Mouse (Mus musculus): ENCODE data around the gene Meis2. TPM values are rescaled to one million over a fixed set of nuclear protein-coding genes. Genes with fewer than 3 reads are reported as not detected.

The Meis2 gene
- polyA plus RNA-seq, 1 experiment from 2014 or later: 65.7 TPM

- H3K36me3 ChIP-seq: 0 out of 2 replicates have a peak, but pooled peaks cover 2% of the 10 kb centered on the region
- H3K27me3 ChIP-seq (ENCODE audit: low read depth, poor library complexity, severe bottlenecking): peaks cover 35% of the 10 kb centered on the region; the same call in 1 of the 2 replicates
- H3K4me3 ChIP-seq: no peak overlapping the region
- peaks cover 33% of the 10 kb centered on the region for H3K4me1 ChIP-seq
- H3K9me3 ChIP-seq (replicated peaks): no peaks in the 10 kb centered on the region
- WGBS: 41% methylated on average over 5 of the region's 5 CpGs
- DNase-seq (ENCODE audit: low spot score): no peak
- no peak overlapping the region for H3K27ac ChIP-seq
Measured at GRCm38 (mm10) chr2:115888336-115889077, 177.1 kb downstream of the Meis2 start.

GRCm38 (mm10) chr2:115887631-115888030, 178.0 kb downstream of the Meis2 start:
- no peak overlapping the region for H3K27ac ChIP-seq
- no peak overlapping the region for H3K4me3 ChIP-seq
- peaks cover 27% of the 10 kb centered on the region for H3K4me1 ChIP-seq
- H3K9me3 ChIP-seq (replicated peaks): no peaks in the 10 kb centered on the region
- 0 out of 2 replicates have a peak, but pooled peaks cover 2% of the 10 kb centered on the region for H3K36me3 ChIP-seq
- 9% methylated on average over 1 of the region's 1 CpGs for WGBS
- no peak for DNase-seq (ENCODE audit: low spot score)
- peaks cover 28% of the 10 kb centered on the region; the same call in 1 of the 2 replicates for H3K27me3 ChIP-seq (ENCODE audit: low read depth, poor library complexity, severe bottlenecking)

GRCm38 (mm10) chr2:115884184-115884583, 181.5 kb downstream of the Meis2 start:
- 90% methylated on average over 9 of the region's 9 CpGs for WGBS
- peaks cover 30% of the 10 kb centered on the region for H3K4me1 ChIP-seq
- H3K27ac ChIP-seq: no peak overlapping the region
- H3K9me3 ChIP-seq (replicated peaks): no peaks in the 10 kb centered on the region
- no peak for DNase-seq (ENCODE audit: low spot score)
- H3K4me3 ChIP-seq: no peak overlapping the region
- H3K36me3 ChIP-seq: no peaks in the 10 kb centered on the region
- peaks cover 33% of the 10 kb centered on the region for H3K27me3 ChIP-seq (ENCODE audit: low read depth, poor library complexity, severe bottlenecking)

GRCm38 (mm10) chr2:115883520-115883919, 182.1 kb downstream of the Meis2 start:
- H3K36me3 ChIP-seq: 0 out of 2 replicates have a peak, but pooled peaks cover 3% of the 10 kb centered on the region
- no peak overlapping the region for H3K27ac ChIP-seq
- peak; percentile 28 for DNase-seq (ENCODE audit: low spot score)
- no peak overlapping the region for H3K4me3 ChIP-seq
- H3K4me1 ChIP-seq: peaks cover 26% of the 10 kb centered on the region
- H3K9me3 ChIP-seq (replicated peaks): no peaks in the 10 kb centered on the region
- peaks cover 40% of the 10 kb centered on the region for H3K27me3 ChIP-seq (ENCODE audit: low read depth, poor library complexity, severe bottlenecking)
- WGBS: 70% methylated on average over 10 of the region's 10 CpGs

- H3K27me3 ChIP-seq (ENCODE audit: low read depth, poor library complexity, severe bottlenecking): peaks cover 34% of the 10 kb centered on the region
- peaks cover 62% of the 10 kb centered on the region for H3K4me1 ChIP-seq
- WGBS: 34% methylated on average over 8 of the region's 8 CpGs
- H3K4me3 ChIP-seq: no peak overlapping the region
- no peak for DNase-seq (ENCODE audit: low spot score)
- H3K27ac ChIP-seq: no peak overlapping the region
- H3K36me3 ChIP-seq: peaks cover 6% of the 10 kb centered on the region; the same call in 1 of the 2 replicates
- no peaks in the 10 kb centered on the region for H3K9me3 ChIP-seq (replicated peaks)
Measured at GRCm38 (mm10) chr2:115875802-115876531, 189.7 kb downstream of the Meis2 start.

- Histone ChIP-seq H3K27me3 (ENCODE audit: low read depth, poor library complexity, severe bottlenecking) (peaks cover 15% of the 10 kb centered on the region; the same call in 1 of the 2 replicates), H3K4me1 (peaks cover 81% of the 10 kb centered on the region), H3K9me3 (replicated peaks) (no peaks in the 10 kb centered on the region), H3K27ac (peak overlapping the region; percentile 50; the same call in 1 of the 2 replicates), H3K4me3 (no peak overlapping the region), H3K36me3 (peaks cover 2% of the 10 kb centered on the region; the same call in 1 of the 2 replicates)
- WGBS: 32% methylated on average over 2 of the region's 2 CpGs
- peak; percentile 31 for DNase-seq (ENCODE audit: low spot score)
Measured at GRCm38 (mm10) chr2:115872851-115873250, 192.8 kb downstream of the Meis2 start.

GRCm38 (mm10) chr2:115869966-115870365, 195.7 kb downstream of the Meis2 start:
- Histone ChIP-seq H3K4me1 (peaks cover 93% of the 10 kb centered on the region), H3K27ac (peak overlapping the region; percentile 72)
- 15% methylated on average over 2 of the region's 2 CpGs for WGBS

GRCm38 (mm10) chr2:115860600-115861347, 204.9 kb downstream of the Meis2 start:
- Histone ChIP-seq H3K27me3 (ENCODE audit: low read depth, poor library complexity, severe bottlenecking) (peaks cover 56% of the 10 kb centered on the region; the same call in 1 of the 2 replicates), H3K4me3 (peak overlapping the region; percentile 50), H3K9me3 (replicated peaks) (no peaks in the 10 kb centered on the region), H3K36me3 (peaks cover 15% of the 10 kb centered on the region), H3K27ac (peak overlapping the region; percentile 87), H3K4me1 (peaks cover 57% of the 10 kb centered on the region)
- peak; percentile 74 for DNase-seq (ENCODE audit: low spot score)
- WGBS: 2% methylated on average over 25 of the region's 25 CpGs

More at GRCm38 (mm10) chr2:115869966-115870365, 195.7 kb downstream of the Meis2 start:
- no peak for DNase-seq (ENCODE audit: low spot score)
- H3K27me3 ChIP-seq (ENCODE audit: low read depth, poor library complexity, severe bottlenecking): peaks cover 29% of the 10 kb centered on the region; the same call in 1 of the 2 replicates
- H3K36me3 ChIP-seq: peaks cover 15% of the 10 kb centered on the region
- peak overlapping the region; percentile 8; the same call in 1 of the 2 replicates for H3K4me3 ChIP-seq
- H3K9me3 ChIP-seq (replicated peaks): no peaks in the 10 kb centered on the region

- Histone ChIP-seq H3K4me1 (peaks cover 56% of the 10 kb centered on the region), H3K27me3 (ENCODE audit: low read depth, poor library complexity, severe bottlenecking) (peaks cover 63% of the 10 kb centered on the region)
- peak; percentile 65 for DNase-seq (ENCODE audit: low spot score)
Measured at GRCm38 (mm10) chr2:115860141-115860480, 205.5 kb downstream of the Meis2 start.

GRCm38 (mm10) chr2:115859371-115860140, 206.1 kb downstream of the Meis2 start:
- Histone ChIP-seq H3K4me3 (peak overlapping the region; percentile 50), H3K36me3 (peaks cover 15% of the 10 kb centered on the region), H3K27me3 (ENCODE audit: low read depth, poor library complexity, severe bottlenecking) (peaks cover 68% of the 10 kb centered on the region), H3K4me1 (peaks cover 58% of the 10 kb centered on the region), H3K27ac (peak overlapping the region; percentile 87), H3K9me3 (replicated peaks) (no peaks in the 10 kb centered on the region)
- WGBS: under 1% methylated on average over 27 of the region's 27 CpGs
- peak; percentile 87 for DNase-seq (ENCODE audit: low spot score)

More at GRCm38 (mm10) chr2:115860141-115860480, 205.5 kb downstream of the Meis2 start:
- Histone ChIP-seq H3K9me3 (replicated peaks) (no peaks in the 10 kb centered on the region), H3K27ac (peak overlapping the region; percentile 87), H3K36me3 (peaks cover 15% of the 10 kb centered on the region), H3K4me3 (peak overlapping the region; percentile 50)
- under 1% methylated on average over 15 of the region's 15 CpGs for WGBS

GRCm38 (mm10) chr2:115858927-115859326, 206.7 kb downstream of the Meis2 start:
- peaks cover 65% of the 10 kb centered on the region for H3K4me1 ChIP-seq
- under 1% methylated on average over 10 of the region's 10 CpGs for WGBS
- DNase-seq (ENCODE audit: low spot score): no peak
- H3K4me3 ChIP-seq: peak overlapping the region; percentile 50
- no peaks in the 10 kb centered on the region for H3K9me3 ChIP-seq (replicated peaks)
- peak overlapping the region; percentile 87 for H3K27ac ChIP-seq
- H3K27me3 ChIP-seq (ENCODE audit: low read depth, poor library complexity, severe bottlenecking): peaks cover 71% of the 10 kb centered on the region
- H3K36me3 ChIP-seq: peaks cover 11% of the 10 kb centered on the region

GRCm38 (mm10) chr2:115858246-115858645, 207.4 kb downstream of the Meis2 start:
- Histone ChIP-seq H3K36me3 (peaks cover 4% of the 10 kb centered on the region; the same call in 1 of the 2 replicates), H3K4me3 (peak overlapping the region; percentile 50), H3K27me3 (ENCODE audit: low read depth, poor library complexity, severe bottlenecking) (peaks cover 75% of the 10 kb centered on the region), H3K4me1 (peaks cover 71% of the 10 kb centered on the region), H3K27ac (peak overlapping the region; percentile 74), H3K9me3 (replicated peaks) (no peaks in the 10 kb centered on the region)
- no peak for DNase-seq (ENCODE audit: low spot score)
- 3% methylated on average over 8 of the region's 8 CpGs for WGBS

All from limb, embryonic 10.5 days (tissue).